Mouse (Mus musculus) hindbrain, postnatal 0 days (tissue): ENCODE results near the gene Gm21992. TPM values are rescaled to one million over a fixed set of nuclear protein-coding genes. Genes with fewer than 3 reads are reported as not detected.
A peak's percentile ranks its signal among the peaks of the same experiment; 100 is the strongest.

ENCODE experiments used
- ATAC-seq: fragments of 200-750 bp; cut with Nextera tagmentation; 2 replicates; pipeline ENCODE4 v1.8.0; 2017; ENCODE audit warnings: mild to moderate bottlenecking, moderate TSS enrichment, moderate library complexity
- DNase-seq: peaks from one replicate; pipeline ENCODE4 v3.0.0-alpha.2; 2015; ENCODE audit warnings: low spot score
- H3K27ac ChIP-seq: fragments of 300-500 bp; sonication (generic); 2 replicates; pipeline ENCODE4 v1.5.1; 2014; ENCODE audit warnings: mild to moderate bottlenecking
- H3K27me3 ChIP-seq: fragments of 300-500 bp; sonication (generic); 2 replicates; pipeline ENCODE4 v1.6.1; 2014; ENCODE audit warnings: low read length, mixed read lengths; ENCODE audit not compliant: insufficient read depth
- H3K36me3 ChIP-seq: fragments of 300-500 bp; sonication (generic); 2 replicates; pipeline ENCODE4 v1.6.1; 2014; ENCODE audit warnings: low read length, mixed read lengths; ENCODE audit not compliant: insufficient read depth
- H3K4me1 ChIP-seq: fragments of 300-500 bp; sonication (generic); 2 replicates; pipeline ENCODE4 v1.6.1; 2014; ENCODE audit warnings: antibody characterized with exemption, low read length, mixed read lengths; ENCODE audit not compliant: insufficient read depth
- H3K4me2 ChIP-seq: fragments of 300-500 bp; sonication (generic); 2 replicates; pipeline ENCODE4 v1.6.1; 2014; ENCODE audit warnings: low read depth, mild to moderate bottlenecking, low read length, moderate library complexity, mixed read lengths
- H3K4me3 ChIP-seq: fragments of 300-500 bp; sonication (generic); 2 replicates; pipeline ENCODE4 v1.5.1; 2014; ENCODE audit warnings: low read length
- H3K9ac ChIP-seq: fragments of 300-500 bp; sonication (generic); replicated peaks from 2 replicates; pipeline ENCODE4 v1.6.1; 2014; ENCODE audit warnings: mild to moderate bottlenecking, low read length, moderate library complexity, mixed read lengths
- H3K9me3 ChIP-seq: fragments of 300-500 bp; sonication (generic); 2 replicates; pipeline ENCODE4 v1.6.1; 2016; ENCODE audit warnings: low read length, mixed read lengths
- CTCF ChIP-seq: IDR thresholded peaks from 2 replicates; pipeline ENCODE4 v1.5.1; 2016; ENCODE audit warnings: antibody characterized with exemption, control low read depth, low read depth
- WGBS: fragments of 180-500 bp; shearing (Covaris S2); extraction: QIAGEN DNeasy Blood & Tissue Kit; methylation state at CpG from one replicate; pipeline ENCODE4 v1.1.7; 2014; 5-methylcytosine and 5-hydroxymethylcytosine counted together
- polyA plus RNA-seq: library from polyadenylated mRNA; unstranded; fragments of >200 nt; fragmentation: Nextera tagmentation; extraction: Ambion mirVana; gene quantifications from 2 replicates; pipeline ENCODE4 v1.2.1, GENCODE M21; 2015
- total RNA-seq: library from RNA; depleted of rRNA; stranded (reverse); fragments of >200 nt; gene quantifications from 2 replicates; pipeline ENCODE4 v1.2.3, GENCODE M21; 2014

The Gm21992 gene
- total and polyA plus RNA-seq, 2 experiments from 2014 or later, result 9.8 to 11.9 TPM

GRCm38 (mm10) chr19:4718716-4719115 is 92.7 kb downstream of the Gm21992 start:
- H3K9me3 ChIP-seq, result no peaks in the 10 kb centered on the region
- no peaks in the 10 kb centered on the region for H3K27me3 ChIP-seq
- no peak overlapping the region for H3K4me2 ChIP-seq
- H3K4me3 ChIP-seq, result no peak overlapping the region
- H3K9ac ChIP-seq, result no peak overlapping the region
- DNase-seq, result no peak
- no peak for ATAC-seq
- 36% methylated on average over 12 of the region's 12 CpGs for WGBS
- H3K36me3 ChIP-seq, result peaks cover 10% of the 10 kb centered on the region; the same call in 1 of the 2 replicates
- peaks cover 7% of the 10 kb centered on the region for H3K4me1 ChIP-seq
- TF ChIP-seq CTCF, result no peak
- no peak overlapping the region for H3K27ac ChIP-seq

GRCm38 (mm10) chr19:4717281-4717680 is 94.1 kb downstream of the Gm21992 start:
- Histone ChIP-seq H3K4me3 (no peak overlapping the region), H3K9ac (no peak overlapping the region), H3K36me3 (peaks cover 10% of the 10 kb centered on the region; the same call in 1 of the 2 replicates), H3K4me1 (peaks cover 7% of the 10 kb centered on the region), H3K27ac (no peak overlapping the region), H3K9me3 (no peaks in the 10 kb centered on the region), H3K4me2 (no peak overlapping the region), H3K27me3 (no peaks in the 10 kb centered on the region)
- no peak for TF ChIP-seq CTCF
- DNase-seq (no peak), ATAC-seq (no peak)
- 98% methylated on average over 2 of the region's 2 CpGs for WGBS

- Histone ChIP-seq H3K9ac (no peak overlapping the region), H3K27me3 (no peaks in the 10 kb centered on the region), H3K4me3 (no peak overlapping the region), H3K4me1 (peaks cover 7% of the 10 kb centered on the region), H3K36me3 (peaks cover 10% of the 10 kb centered on the region; the same call in 1 of the 2 replicates), H3K27ac (no peak overlapping the region), H3K4me2 (no peak overlapping the region), H3K9me3 (no peaks in the 10 kb centered on the region)
- TF ChIP-seq CTCF, result no peak
- 97% methylated on average over 14 of the region's 14 CpGs for WGBS
- ATAC-seq (no peak), DNase-seq (no peak)
Observed at GRCm38 (mm10) chr19:4716756-4717155, 94.7 kb downstream of the Gm21992 start.

GRCm38 (mm10) chr19:4713886-4714285 is 97.5 kb downstream of the Gm21992 start:
- Histone ChIP-seq H3K27me3 (no peaks in the 10 kb centered on the region), H3K4me3 (peak overlapping the region; percentile 80), H3K4me2 (peak overlapping the region; percentile 90), H3K27ac (no peak overlapping the region), H3K36me3 (no peaks in the 10 kb centered on the region), H3K9me3 (no peaks in the 10 kb centered on the region), H3K9ac (peak overlapping the region; percentile 84; the same call in 1 of the 2 replicates), H3K4me1 (peaks cover 7% of the 10 kb centered on the region)
- TF ChIP-seq CTCF, result no peak
- ATAC-seq (no peak), DNase-seq (no peak)
- 54% methylated on average over 3 of the region's 3 CpGs for WGBS

GRCm38 (mm10) chr19:4712781-4713526 is 98.5 kb downstream of the Gm21992 start:
- peak overlapping the region; percentile 80 for H3K4me3 ChIP-seq
- peaks cover 4% of the 10 kb centered on the region for H3K4me1 ChIP-seq
- peak overlapping the region; percentile 84 for H3K9ac ChIP-seq
- WGBS, result 24% methylated on average over 13 of the region's 13 CpGs
- ATAC-seq, result no peak
- no peak for TF ChIP-seq CTCF
- no peaks in the 10 kb centered on the region for H3K27me3 ChIP-seq
- H3K36me3 ChIP-seq, result no peaks in the 10 kb centered on the region
- H3K9me3 ChIP-seq, result no peaks in the 10 kb centered on the region
- H3K27ac ChIP-seq, result peak overlapping the region; percentile 97
- DNase-seq, result no peak
- peak overlapping the region; percentile 90 for H3K4me2 ChIP-seq

- peak overlapping the region; percentile 97 for H3K27ac ChIP-seq
- H3K27me3 ChIP-seq, result no peaks in the 10 kb centered on the region
- peak overlapping the region; percentile 84 for H3K9ac ChIP-seq
- H3K9me3 ChIP-seq, result no peaks in the 10 kb centered on the region
- H3K4me2 ChIP-seq, result peak overlapping the region; percentile 90
- TF ChIP-seq CTCF, result no peak
- H3K4me3 ChIP-seq, result peak overlapping the region; percentile 80
- peak; percentile 66 for ATAC-seq
- peak; percentile 45 for DNase-seq
- 2% methylated on average over 56 of the region's 60 CpGs for WGBS
- peaks cover 4% of the 10 kb centered on the region for H3K4me1 ChIP-seq
- H3K36me3 ChIP-seq, result no peaks in the 10 kb centered on the region
Observed at GRCm38 (mm10) chr19:4712156-4712780, 99.1 kb downstream of the Gm21992 start.
